Comparison of ENCODE assay signal across 8 mouse cellular contexts in genomic region chr2:102745259-102745906, GRCm38 (mm10).
A peak's percentile ranks its signal among the peaks of the same experiment; 100 is the strongest.
DNase-seq lines count a peak whose midpoint lies in the region; ATAC-seq and TF ChIP-seq lines count a peak whose summit lies in the region.

No protein-coding gene starts in this region.

- peak; percentile 99 for ATAC-seq in intestine, embryonic 16.5 days
- ATAC-seq in lung, embryonic 16.5 days (ENCODE audit: low read depth) = peak; percentile 94
- peak; percentile 89 for ATAC-seq in neural tube, embryonic 15.5 days (ENCODE audit: low FRiP score)

- H3K27me3 ChIP-seq in intestine, embryonic 16.5 days (replicated peaks; ENCODE audit: control insufficient read depth, insufficient read depth, low read length) = no peaks in the 10 kb centered on the region
- no peaks in the 10 kb centered on the region for H3K27me3 ChIP-seq in lung, embryonic 16.5 days (ENCODE audit: control insufficient read depth, insufficient read depth, low read depth, low read length)
- no peaks in the 10 kb centered on the region for H3K27me3 ChIP-seq in neural tube, embryonic 15.5 days (replicated peaks)

- peak in 1 of 2 experiments; percentile 48 for DNase-seq in layer of hippocampus, adult 2 months (ENCODE audit: low spot score in 2 of 2)
- no peak for DNase-seq in layer of hippocampus, postnatal 36 days
- peak; percentile 64 for DNase-seq in brain, embryonic 18.5 days (ENCODE audit: low read depth, low spot score)
- DNase-seq in heart, adult 11 months = peak; percentile 96
- no peak for DNase-seq in gastrocnemius, postnatal 10 days

- H3K9me3 ChIP-seq in intestine, embryonic 16.5 days (ENCODE audit: control insufficient read depth, low read length) = no peaks in the 10 kb centered on the region
- no peaks in the 10 kb centered on the region for H3K9me3 ChIP-seq in lung, embryonic 16.5 days (ENCODE audit: control insufficient read depth, low read length)
- no peaks in the 10 kb centered on the region for H3K9me3 ChIP-seq in neural tube, embryonic 15.5 days (replicated peaks)

- 0 out of 2 replicates have a peak overlapping the region, but pooled peaks have one; percentile 26 for H3K4me2 ChIP-seq in intestine, embryonic 16.5 days (ENCODE audit: low read depth, low read length)
- H3K4me2 ChIP-seq in lung, embryonic 16.5 days (ENCODE audit: low read depth, low read length) = peak overlapping the region; percentile 41
- H3K4me2 ChIP-seq in neural tube, embryonic 15.5 days = no peak overlapping the region

- TF ChIP-seq CTCF in layer of hippocampus, adult 2 months (conservative IDR thresholded peaks at IDR 0.05) = no peak

- H3K36me3 ChIP-seq in intestine, embryonic 16.5 days (ENCODE audit: control insufficient read depth, insufficient read depth, low read length) = no peaks in the 10 kb centered on the region
- no peaks in the 10 kb centered on the region for H3K36me3 ChIP-seq in lung, embryonic 16.5 days (ENCODE audit: control insufficient read depth, insufficient read depth, low read length)
- peaks cover 9% of the 10 kb centered on the region for H3K36me3 ChIP-seq in neural tube, embryonic 15.5 days

- WGBS in intestine, embryonic 16.5 days = 25% methylated on average over 7 of the region's 7 CpGs
- 25% methylated on average over 7 of the region's 7 CpGs for WGBS in lung, embryonic 16.5 days
- 13% methylated on average over 7 of the region's 7 CpGs for WGBS in neural tube, embryonic 15.5 days

- H3K27ac ChIP-seq in layer of hippocampus, adult 2 months = peak overlapping the region; percentile 21; the same call in 1 of the 2 replicates
- peak overlapping the region; percentile 10; the same call in 1 of the 2 replicates for H3K27ac ChIP-seq in intestine, embryonic 16.5 days (ENCODE audit: low read length)
- peak overlapping the region; percentile 84 for H3K27ac ChIP-seq in lung, embryonic 16.5 days (ENCODE audit: low read length)
- peak overlapping the region; percentile 69 for H3K27ac ChIP-seq in neural tube, embryonic 15.5 days (replicated peaks)

- H3K4me3 ChIP-seq in layer of hippocampus, adult 2 months = no peak overlapping the region; the same call in 1 of the 2 replicates
- H3K4me3 ChIP-seq in intestine, embryonic 16.5 days (ENCODE audit: low read length) = peak overlapping the region; percentile 4; the same call in 1 of the 2 replicates
- no peak overlapping the region for H3K4me3 ChIP-seq in lung, embryonic 16.5 days (ENCODE audit: low read length)
- no peak overlapping the region for H3K4me3 ChIP-seq in neural tube, embryonic 15.5 days (replicated peaks)

- 0 out of 2 replicates have a peak, but pooled peaks cover 2% of the 10 kb centered on the region for H3K4me1 ChIP-seq in intestine, embryonic 16.5 days (ENCODE audit: control insufficient read depth, insufficient read depth, low read length)
- peaks cover 4% of the 10 kb centered on the region; the same call in 1 of the 2 replicates for H3K4me1 ChIP-seq in lung, embryonic 16.5 days (replicated peaks; ENCODE audit: control insufficient read depth, insufficient read depth, low read length)
- peaks cover 12% of the 10 kb centered on the region for H3K4me1 ChIP-seq in neural tube, embryonic 15.5 days

- no peak overlapping the region for H3K9ac ChIP-seq in intestine, embryonic 16.5 days (ENCODE audit: low read depth, low read length)
- no peak overlapping the region for H3K9ac ChIP-seq in lung, embryonic 16.5 days (ENCODE audit: low read length)
- no peak overlapping the region for H3K9ac ChIP-seq in neural tube, embryonic 15.5 days (replicated peaks)

Comparison
In these comparisons a context has a peak if more than half of its experiments do, and no peak if none do; other contexts are left out.
1. DNase-seq: peak in brain, embryonic 18.5 days (single experiment) and heart, adult 11 months (single experiment); none in layer of hippocampus, postnatal 36 days (0 of 2) and gastrocnemius, postnatal 10 days (single experiment).
2. H3K27ac ChIP-seq: peak in every context shown above with its lines; median percentile 84 in lung, embryonic 16.5 days; 69 in neural tube, embryonic 15.5 days; 21 in layer of hippocampus, adult 2 months; 10 in intestine, embryonic 16.5 days.
3. Peak in every context shown above with its lines, with median percentiles within 50 percentile points of each other: ATAC-seq.